Mouse (Mus musculus) adrenal gland, adult 10 weeks (tissue): ENCODE data around the gene Cd96. TPM values are rescaled to one million over a fixed set of nuclear protein-coding genes. Genes with fewer than 3 reads are reported as not detected.

Source experiments
- polyA plus RNA-seq: library from polyadenylated mRNA; stranded (reverse); fragments of 350-450 nt; fragmentation: Illumina TruSeq; extraction: RNeasy Lipid Tissue Mini Kit (QIAGEN cat#74804); gene quantifications from one replicate; pipeline ENCODE4 v1.2.3, GENCODE M21; 2014; ENCODE audit warnings: low read depth, low replicate concordance

The Cd96 gene
- polyA plus RNA-seq = 0.23 TPM

GRCm38 (mm10) chr16:46120020-46120419 lies at the start of gene Cd96:
Cd96 (minus strand) TSS chr16:46120251.

GRCm38 (mm10) chr16:46154832-46155231 lies 34.8 kb upstream of the Cd96 start, which contains the start of gene Gm4737:
Gm4737 (minus strand) TSS chr16:46155077.

GRCm38 (mm10) chr16:46010153-46010905 lies 109.7 kb downstream of the Cd96 start, which contains the start of gene Plcxd2:
Plcxd2 (minus strand) TSS chr16:46010218.

Other genes with a start within 250 kb of the Cd96 start
- gene Phldb2, start 166.7 kb downstream of the Cd96 start, polyA plus RNA-seq = 103 TPM
- 1.2 TPM for gene Plcxd2, start 110.0 kb downstream of the Cd96 start, polyA plus RNA-seq
- gene Gm4737, start 34.8 kb upstream of the Cd96 start, polyA plus RNA-seq = 3.2 TPM